Mouse (Mus musculus): ENCODE measurements around the gene Scyl2.
"Not testable (repeated sequence)": the region's sequence is repeated elsewhere in the genome, so short reads cannot be mapped to it uniquely, and the experiment has no call there.

Scyl2 gene

DNA sequence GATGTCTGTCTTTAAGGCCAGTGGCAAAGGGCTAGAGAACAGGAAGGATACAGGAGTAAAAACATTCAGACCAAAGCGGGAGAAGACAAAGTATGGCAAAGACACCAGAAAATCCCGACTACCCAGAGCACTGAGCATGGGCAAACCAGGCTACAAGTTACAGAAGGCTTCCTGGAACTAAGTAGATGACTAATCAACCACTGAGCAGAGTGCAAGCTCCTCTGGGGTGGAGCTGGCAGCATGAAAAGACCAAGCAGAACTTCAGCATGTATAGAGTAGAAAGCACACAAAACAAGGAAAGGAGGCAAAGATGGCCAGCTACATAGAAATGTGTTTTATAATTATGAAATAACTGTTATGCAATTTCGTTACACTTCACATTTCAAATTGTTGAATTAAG, 5.6 kb downstream of the Scyl2 start:
- no peak for DNase-seq (ENCODE audit: low read depth, low spot score)

DNA sequence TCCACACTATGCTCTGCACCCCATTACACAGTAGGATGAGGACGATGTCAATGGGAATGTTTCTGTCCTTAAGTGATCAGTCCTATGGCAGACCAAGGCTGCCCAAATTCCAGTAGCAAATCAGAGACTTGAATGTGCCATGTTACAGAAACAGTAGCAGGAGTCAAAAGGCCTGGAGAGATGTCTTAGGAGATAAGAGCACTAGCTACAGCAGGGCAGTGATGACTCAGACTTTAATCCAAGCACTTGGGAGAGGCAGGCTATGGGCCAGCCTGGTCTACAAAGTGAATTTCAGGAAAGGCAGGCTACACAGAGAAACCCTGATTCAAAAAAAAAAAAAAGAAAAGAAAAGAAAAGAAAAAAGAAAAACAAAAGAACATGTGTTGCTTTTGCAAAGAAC, 6.6 kb downstream of the Scyl2 start:
- no peak for DNase-seq (ENCODE audit: low read depth, low spot score)

DNA sequence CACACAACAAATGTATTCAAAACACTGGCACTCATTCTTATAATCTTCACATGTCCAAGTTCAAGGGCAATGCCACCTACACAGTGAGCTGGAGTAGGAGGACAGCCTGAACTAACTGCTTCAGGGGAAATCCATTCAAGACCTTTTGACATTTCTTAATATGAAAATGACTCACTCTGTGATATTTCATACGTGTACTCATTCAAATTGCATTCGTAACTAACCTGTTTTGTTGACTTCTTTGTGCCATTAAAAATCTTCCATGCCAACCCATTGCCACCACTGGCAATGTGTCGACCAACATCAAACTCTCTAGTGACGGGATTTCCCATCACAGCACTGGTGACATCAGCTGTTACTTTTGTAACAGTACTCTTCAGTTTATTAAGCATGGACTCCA, 8.0 kb downstream of the Scyl2 start:
- no peak for DNase-seq (ENCODE audit: low read depth, low spot score)

DNA sequence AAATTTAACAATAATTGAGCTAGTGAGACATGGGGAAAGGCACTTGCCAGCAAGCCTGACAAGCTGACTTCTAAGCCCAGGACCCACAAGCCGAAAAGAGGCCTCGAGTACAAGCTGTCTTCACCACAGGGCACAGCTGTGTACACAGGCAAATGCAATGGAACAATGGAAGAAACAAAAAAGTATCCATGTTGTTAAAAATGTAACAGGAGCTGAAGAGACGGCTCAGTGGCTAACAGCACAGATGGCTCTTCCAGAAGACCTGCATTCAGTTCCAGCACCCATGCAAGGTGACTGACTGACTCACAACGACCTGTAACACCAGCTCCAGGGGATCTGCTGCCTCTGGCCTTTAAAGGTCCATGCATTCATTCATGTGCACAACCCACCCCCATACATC, 9.5 kb downstream of the Scyl2 start:
- no peak for DNase-seq (ENCODE audit: low read depth, low spot score)

DNA sequence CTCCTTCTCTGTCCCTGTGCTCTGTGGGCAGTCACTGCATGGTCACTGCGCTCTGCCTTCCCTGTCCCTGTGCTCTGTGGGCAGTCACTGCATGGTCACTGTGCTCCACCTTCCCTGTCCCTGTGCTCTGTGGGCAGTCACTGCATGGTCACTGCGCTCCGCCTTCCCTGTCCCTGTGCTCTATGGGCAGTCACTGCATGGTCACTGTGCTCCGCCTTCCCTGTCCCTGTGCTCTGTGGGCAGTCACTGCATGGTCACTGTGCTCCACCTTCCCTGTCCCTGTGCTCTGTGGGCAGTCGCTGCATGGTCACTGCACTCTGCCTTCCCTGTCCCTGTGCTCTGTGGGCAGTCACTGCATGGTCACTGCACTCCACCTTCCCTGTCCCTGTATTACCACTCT, 15.7 kb downstream of the Scyl2 start:
- DNase-seq (ENCODE audit: low read depth, low spot score), result not testable (repeated sequence)

DNA sequence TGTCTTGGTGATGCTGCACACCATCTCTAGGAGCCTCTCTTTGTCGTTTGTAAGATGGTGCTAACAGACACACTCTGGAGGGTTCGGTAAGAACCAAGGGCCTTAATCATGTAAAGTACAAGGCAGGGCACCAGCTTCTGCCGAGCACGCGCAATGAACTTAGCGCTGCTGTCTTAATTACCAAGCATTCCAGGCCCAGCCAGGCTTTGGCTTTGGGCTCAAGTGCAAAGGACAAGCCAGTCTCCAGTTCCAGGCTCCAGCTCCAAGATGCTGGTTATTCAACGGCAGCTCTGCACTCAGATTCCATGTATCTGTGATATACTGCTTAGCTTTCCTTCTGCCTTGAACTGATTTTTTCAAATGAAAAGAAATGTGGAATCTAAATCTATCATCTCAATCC, 18.5 kb downstream of the Scyl2 start:
- DNase-seq (ENCODE audit: low read depth, low spot score), result no peak

DNA sequence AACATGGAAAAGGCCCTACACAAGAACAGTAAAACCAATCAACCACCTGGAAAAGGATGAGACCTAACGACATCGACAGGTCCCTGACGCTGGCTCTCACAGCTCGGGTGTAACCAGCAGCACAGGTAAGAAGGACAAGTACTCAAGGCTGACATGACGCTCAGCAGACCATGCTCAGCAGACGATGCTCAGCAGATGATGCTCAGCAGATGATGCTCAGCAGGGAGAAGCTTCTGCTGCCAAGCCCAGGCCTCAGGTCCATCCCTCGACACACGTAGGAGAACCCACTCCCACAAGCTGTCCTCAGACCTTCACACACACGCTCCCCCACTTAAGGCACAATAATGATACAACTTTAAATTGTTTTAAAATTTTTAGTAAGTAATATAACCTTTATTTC, 20.4 kb downstream of the Scyl2 start:
- DNase-seq (ENCODE audit: low read depth, low spot score), result no peak

DNA sequence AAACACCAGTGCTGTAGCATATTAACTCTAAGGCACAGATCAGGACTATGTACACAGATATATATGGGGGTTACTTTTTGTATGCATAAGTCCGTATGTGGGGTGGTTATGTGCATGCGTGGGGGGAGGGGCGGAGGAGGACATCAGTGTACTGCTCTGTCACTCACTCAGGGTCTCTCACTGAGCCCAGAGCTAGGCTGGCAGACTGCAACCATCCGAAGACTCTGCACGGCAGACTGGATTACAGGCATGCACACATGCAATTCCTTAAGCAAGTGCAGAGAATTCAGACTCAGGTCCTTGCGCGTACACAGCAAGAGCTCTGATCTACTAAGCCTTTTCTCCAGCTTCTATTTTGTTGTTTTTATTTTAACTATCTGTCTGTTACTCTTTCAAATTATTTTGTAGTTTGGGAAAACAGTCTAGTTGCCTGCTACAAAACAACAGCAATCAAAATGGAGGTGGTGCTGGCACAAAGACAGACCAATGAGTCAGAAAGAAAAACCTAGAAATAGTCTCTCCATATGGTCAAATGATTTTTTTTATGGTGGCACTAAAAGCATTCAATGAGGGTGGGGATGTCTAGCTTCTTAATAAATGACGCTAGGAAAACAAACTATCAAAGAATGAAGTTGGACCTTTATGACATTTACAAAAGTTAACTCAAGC, 21.0 kb downstream of the Scyl2 start:
- DNase-seq (ENCODE audit: low read depth, low spot score), result no peak

DNA sequence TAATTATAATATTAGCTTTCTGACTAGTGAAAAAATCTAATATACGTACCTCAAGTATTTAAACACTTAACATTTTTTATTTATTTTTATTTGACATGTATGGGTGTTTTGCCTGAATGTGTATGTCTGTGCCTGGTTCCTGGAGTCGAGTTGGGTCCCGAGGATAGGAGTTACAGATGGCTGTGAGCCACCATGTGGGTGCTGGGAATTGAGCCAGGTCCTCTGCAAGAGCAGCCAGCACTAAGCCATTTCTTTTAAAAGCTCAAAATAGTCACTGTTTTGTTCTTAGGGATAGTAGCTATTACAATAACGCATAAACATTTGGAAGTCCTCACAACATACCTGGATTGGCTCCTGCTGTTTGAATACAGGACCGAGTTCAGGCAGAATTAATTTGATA, 29.7 kb downstream of the Scyl2 start:
- no peak for DNase-seq (ENCODE audit: low read depth, low spot score)

DNA sequence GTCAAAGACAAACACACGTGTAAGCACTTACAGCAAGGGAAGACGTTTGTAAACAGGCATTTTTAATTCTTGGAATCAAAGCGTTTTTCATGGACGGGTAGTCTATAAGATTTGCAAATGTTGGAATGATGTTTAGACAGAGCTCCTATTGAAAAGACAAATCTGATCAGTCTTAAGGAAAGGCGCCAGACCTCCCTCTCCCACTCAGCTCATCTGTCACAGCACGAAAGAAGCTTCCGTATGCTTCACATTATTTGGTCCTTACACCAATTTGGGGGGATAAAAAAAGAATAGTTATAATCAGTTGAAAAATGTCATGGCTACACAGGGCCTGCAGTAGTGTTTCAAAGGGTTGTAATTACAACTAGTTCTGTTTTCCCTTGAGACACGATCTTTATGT, 33.2 kb downstream of the Scyl2 start:
- no peak for DNase-seq (ENCODE audit: low read depth, low spot score)

DNA sequence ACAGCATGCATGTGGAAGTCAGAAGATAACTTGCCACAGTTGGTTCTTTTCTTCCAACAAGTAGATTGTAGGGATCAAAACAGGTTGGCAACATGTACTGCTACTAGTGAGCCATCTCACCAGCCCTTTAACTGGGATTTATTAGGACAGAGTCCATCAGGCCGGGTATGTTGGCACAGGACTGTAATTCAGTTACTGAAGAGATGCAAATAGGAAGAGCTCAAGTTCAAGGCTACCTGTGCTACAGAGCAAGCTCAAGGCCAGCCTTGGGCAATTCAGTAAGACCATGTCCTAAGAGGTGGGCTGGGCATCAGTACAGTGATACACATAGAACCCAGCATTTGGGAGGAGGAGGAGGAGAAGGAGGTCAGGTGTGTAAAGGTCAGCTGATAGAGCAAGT, 34.4 kb downstream of the Scyl2 start:
- DNase-seq (ENCODE audit: low read depth, low spot score), result no peak

DNA sequence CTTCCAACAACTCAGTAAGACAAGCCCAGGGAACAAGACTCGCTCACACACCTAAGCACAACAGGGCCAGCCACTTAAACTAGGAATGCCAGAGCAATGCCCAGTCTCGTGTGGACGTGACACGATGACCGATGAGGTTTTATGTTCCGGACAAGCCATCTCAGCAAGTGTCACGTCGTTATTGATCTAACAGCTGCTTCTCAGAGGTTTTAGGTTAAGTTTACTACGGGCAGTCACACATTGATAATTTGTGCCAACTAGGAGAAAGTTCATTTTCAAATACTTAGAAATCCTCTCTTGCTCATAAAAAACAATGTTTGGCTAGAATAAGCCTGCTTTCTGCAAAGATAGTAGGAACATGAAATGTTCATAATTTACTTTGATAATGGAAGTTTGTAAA, 39.2 kb downstream of the Scyl2 start:
- no peak for DNase-seq (ENCODE audit: low read depth, low spot score)

DNA sequence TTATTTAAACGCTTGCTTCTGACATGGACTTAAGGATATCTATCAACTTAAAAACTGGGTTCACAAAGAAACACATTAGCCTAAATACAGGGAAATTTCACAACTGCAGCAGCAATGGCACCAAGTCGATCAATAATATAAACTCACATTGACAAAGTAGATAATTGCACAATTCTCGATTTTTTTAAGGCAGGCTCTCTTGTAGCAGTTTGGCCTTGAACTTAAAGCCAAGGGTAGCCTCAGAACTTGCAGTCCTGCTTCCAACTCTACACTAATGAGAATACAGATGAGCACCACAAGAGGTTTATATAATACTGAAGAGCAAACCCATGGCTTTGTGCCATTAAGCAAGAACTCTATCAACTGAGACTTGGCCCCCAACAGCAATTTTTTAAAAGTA, 49.1 kb downstream of the Scyl2 start:
- no peak for DNase-seq (ENCODE audit: low read depth, low spot score)

DNA sequence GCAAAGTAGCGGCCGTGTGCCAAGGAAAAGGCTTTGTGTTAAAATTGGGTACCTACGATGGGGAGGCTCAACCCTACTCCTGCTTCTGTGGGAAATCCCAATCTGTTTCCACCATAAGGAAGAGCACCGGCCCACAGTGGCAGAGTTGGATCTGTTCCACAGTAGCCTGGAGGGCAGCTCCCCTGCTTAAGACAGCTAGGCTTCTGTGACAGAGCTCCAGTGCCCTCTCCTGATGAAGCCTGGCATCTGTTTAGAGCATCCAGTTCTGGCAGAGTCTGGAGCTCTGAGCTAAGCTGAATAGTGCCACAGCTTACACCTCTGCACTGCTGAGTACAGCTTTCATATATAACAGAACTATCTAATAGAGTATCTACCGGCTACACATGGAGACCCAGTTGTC, 51.1 kb downstream of the Scyl2 start:
- no peak for DNase-seq (ENCODE audit: low read depth, low spot score)

DNA sequence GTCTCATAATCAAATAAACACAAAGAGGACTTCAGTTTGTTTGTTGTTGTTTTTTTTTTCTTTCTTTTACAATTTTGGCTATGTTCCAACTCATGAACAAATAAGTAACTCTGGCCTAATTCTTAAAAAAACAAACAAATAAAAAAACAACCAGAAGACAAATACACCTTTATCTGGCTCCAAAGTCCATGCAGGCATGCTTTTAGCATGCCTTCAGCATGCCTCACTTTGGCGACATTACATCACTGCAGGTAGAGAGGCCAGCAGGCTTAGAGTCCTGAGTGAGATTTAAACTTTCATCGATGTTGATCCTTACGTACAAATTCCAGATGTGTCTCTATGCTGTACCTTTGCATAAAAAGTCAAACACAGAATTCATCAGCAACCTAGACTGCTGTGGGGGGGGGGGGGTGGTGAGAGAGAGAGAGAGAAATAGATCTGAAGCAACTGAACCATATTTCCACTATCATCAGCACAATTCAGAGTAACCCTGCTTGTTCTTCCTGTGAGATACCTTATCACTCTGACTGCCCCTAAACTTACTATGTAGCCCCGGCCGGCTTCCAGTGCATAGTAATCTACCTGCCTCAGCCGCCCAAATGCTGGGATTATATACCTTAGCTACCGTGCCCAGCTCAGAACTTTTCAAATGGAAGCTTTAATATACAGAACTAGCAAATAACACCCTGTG, 52.2 kb downstream of the Scyl2 start:
- no peak for DNase-seq (ENCODE audit: low read depth, low spot score)

DNA sequence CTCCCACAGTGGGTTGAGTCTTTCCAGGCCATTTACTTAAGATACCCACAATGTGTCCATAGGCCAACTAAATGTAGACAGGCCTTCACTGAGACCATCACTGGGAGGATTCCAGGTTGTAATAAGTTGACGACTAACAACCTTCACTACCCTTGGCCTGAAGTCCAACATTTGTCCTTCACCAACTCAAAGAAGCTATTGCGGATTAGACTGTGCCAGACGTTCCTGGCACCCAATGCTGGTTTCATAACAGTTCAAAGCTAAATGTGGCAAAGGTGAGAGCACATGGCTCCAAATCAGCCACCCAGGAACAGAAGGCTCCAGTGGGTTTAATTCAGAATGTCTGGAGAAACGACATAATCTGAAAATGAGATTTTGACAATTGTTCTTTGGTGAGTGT, 53.0 kb downstream of the Scyl2 start:
- no peak for DNase-seq (ENCODE audit: low read depth, low spot score)

DNA sequence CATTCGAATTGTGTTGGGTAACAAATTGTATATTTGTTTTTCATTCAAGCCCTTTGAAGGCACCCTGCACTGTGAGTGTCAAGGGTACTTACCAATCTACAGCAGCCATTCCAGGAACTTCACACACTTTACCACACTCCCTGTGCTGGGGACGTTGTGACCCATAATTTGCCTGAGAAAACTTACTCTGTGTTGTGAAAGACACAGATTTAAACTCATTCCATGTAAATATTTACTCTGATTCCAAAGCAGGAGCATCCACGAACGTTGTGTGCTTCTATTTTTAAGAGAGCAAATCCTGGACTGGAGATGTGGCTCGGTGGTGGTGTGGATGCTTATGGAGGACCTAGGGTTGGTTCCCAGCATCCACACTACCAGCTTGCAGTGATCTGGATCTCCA, 54.3 kb downstream of the Scyl2 start:
- no peak for DNase-seq (ENCODE audit: low read depth, low spot score)

DNA sequence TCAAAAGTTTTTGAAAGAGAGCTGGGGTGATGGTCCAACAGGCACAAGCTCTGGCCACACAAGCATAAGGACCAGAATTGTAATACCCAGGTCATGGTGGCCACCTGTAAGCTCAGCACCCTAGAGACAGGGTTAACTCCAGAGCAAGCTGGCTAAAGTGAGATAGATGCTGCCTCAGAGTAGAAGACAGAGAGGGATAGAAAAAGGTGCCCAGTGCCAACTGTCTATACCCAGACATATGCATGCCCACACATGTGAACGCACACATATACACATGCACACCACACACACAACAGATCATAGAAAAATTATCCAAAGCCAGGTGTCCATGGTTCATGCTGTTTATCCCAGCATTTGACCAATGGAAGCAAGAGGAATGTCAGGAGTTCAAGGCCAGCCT, 55.5 kb downstream of the Scyl2 start:
- no peak for DNase-seq (ENCODE audit: low read depth, low spot score)

DNA sequence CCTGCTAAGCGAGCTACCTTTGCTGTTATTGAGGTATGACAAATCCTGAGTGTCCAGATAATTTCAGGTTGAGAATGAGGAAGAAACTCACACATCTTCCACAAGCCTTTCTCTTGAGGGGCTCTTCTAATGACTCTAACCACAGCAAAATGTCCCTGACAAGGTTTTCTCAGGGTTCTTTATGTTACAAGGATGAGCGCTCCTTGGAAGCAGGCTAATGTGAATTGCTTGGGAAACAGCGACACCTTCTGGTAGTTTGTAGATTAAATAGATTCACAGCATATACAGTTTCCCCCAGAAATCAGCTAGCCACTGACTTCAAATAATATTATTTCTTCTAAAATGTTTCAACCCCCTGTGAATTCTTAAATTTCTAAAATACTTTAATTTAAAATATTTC, 56.0 kb downstream of the Scyl2 start:
- DNase-seq (ENCODE audit: low read depth, low spot score), result peak; percentile 86

DNA sequence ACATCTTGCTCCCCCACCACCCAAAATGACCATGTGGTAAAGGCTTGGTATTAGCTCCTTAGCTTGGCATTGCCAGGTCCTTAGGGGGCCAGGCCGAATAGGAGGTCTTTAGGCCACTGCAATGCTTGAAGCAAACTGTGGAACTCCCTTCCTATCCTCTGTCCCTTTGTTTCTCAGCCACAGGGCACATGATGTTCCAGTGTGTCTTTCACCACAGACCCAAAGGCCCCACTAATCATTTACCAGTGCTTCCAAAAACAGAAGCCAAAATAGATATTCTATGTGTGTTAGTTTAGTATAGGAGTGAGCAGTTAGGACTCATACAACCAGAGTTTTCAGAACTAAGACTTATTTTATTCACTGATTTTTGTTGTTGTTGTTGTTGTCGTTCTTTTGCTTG, 59.4 kb downstream of the Scyl2 start:
- DNase-seq (ENCODE audit: low read depth, low spot score), result no peak

DNA sequence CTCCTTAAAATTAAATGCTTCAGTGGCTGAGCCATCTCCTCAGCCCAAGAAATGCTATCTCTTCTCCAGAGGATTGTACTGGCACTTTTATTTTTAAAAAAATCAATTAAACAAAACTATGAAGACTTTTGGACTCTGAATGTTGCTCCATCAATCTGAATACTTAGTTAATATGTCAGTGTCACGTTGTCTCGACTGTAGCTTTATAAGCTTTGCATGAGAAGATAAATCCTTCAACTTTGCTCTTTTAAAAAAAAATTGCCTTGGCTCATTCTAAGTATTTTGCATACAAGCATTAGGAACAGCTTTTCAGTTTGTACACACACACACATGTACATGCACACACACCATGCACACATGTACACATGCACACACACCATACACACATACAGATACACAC, 61.9 kb downstream of the Scyl2 start:
- no peak for DNase-seq (ENCODE audit: low read depth, low spot score)

DNA sequence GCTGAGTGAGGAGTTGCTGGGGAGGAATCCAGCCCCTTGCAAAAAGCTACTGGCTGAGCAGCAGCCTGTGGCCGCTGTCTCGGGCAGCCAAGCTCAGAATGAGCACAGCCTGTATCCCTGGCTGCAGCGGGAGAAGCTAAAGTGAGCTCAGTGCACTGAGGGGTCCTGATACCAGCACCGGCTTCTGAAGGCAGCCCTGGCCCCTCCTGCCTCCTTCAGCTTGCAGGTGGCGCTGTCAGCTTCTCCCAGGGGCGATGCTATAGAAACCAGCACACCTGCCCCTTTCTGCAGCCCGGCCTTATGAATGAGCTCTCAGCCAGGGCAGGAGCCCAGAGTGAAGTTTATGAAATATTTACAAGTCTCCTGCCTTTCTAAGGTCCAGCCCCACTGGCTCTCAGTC, 65.0 kb downstream of the Scyl2 start, which contains the start of gene Slc17a8:
Gene Slc17a8, minus strand, starts transcription at position 125 of the 400 bp plus-strand sequence.
- no peak for DNase-seq (ENCODE audit: low read depth, low spot score)

DNA sequence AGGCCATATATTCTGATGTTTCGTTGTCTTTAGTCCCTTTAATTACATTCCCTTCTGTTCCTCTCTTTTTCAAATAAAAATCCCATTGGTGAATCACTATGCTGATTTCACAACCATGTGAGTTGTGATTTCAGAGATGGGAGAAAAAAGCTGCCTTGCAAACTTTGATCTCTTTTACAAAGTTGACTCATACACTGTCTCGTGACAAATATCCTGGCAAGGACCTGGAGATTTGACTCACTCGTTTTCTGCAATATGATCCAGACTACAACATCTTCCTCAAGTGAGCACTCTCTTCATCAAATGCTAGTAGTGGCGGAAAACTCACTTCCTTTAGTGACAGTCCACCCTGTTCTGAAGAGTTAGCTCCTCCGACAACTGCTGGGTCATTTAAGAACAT, 86.8 kb downstream of the Scyl2 start:
- no peak for DNase-seq (ENCODE audit: low read depth, low spot score)

DNA sequence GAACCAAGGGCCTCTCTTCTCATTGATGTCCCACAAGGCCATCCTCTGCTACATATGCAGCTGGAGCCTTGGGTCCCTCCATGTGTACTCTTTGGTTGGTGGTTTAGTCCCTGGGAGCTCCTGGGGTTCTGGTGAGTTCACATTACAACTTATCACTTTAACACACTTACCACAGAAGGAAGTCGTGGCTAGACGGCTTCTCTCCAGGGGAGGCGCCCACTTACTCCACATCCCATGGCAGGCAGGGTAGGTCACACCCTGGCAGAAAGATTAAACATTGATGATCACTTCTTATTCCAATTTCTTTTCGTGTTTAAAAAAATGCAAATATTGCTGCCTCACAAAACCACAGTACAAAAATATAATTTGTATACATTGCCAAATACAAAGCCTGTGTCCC, 88.8 kb downstream of the Scyl2 start:
- DNase-seq (ENCODE audit: low read depth, low spot score), result no peak
